Mouse (Mus musculus) ES-E14 (cell line): ENCODE results near the gene Pik3cg. TPM values are rescaled to one million over a fixed set of nuclear protein-coding genes. Genes with fewer than 3 reads are reported as not detected.

Experiments
- DNase-seq: peaks from one replicate; pipeline ENCODE4 v3.0.0-alpha.2; 2013; ENCODE audit warnings: low read depth, low spot score
- H3K27ac ChIP-seq: 2 replicates; pipeline ENCODE4 v1.5.1; 2012; ENCODE audit warnings: low read depth, mild to moderate bottlenecking, low read length, moderate library complexity, mixed read lengths; ENCODE audit not compliant: poor library complexity, insufficient read depth, severe bottlenecking
- H3K36me3 ChIP-seq: 2 replicates; pipeline ENCODE4 v1.6.1; 2012; ENCODE audit warnings: mild to moderate bottlenecking, low read length, moderate library complexity, mixed read lengths; ENCODE audit not compliant: control insufficient read depth, poor library complexity, insufficient read depth, severe bottlenecking
- H3K4me1 ChIP-seq, 2 experiments: fragments of 150-350 bp in 1 of 2; sonication (generic) in 1 of 2; 2 replicates each; pipeline ENCODE4 v1.6.1; 2012; ENCODE audit warnings: low read length in 2 of 2, mild to moderate bottlenecking in 1 of 2, mixed read lengths in 1 of 2; ENCODE audit not compliant: control insufficient read depth in 2 of 2, insufficient read depth in 2 of 2, poor library complexity in 1 of 2
- H3K4me3 ChIP-seq, 2 experiments: fragments of 150-350 bp in 1 of 2; sonication (generic) in 1 of 2; 2 replicates each; pipeline ENCODE4 v1.5.1; 2012; ENCODE audit warnings: low read length in 2 of 2, low read depth in 1 of 2, mild to moderate bottlenecking in 1 of 2, mixed read lengths in 1 of 2; ENCODE audit not compliant: insufficient read depth in 1 of 2, poor library complexity in 1 of 2, severe bottlenecking in 1 of 2
- H3K9ac ChIP-seq: 2 replicates; pipeline ENCODE4 v1.6.1; 2012; ENCODE audit warnings: low read depth, mild to moderate bottlenecking, low read length, mixed read lengths; ENCODE audit not compliant: poor library complexity, insufficient read depth, severe bottlenecking
- H3K9me3 ChIP-seq: fragments of 150-350 bp; sonication (generic); 2 replicates; pipeline ENCODE4 v1.6.1; 2012; ENCODE audit warnings: low read depth, mild to moderate bottlenecking, low read length; ENCODE audit not compliant: control insufficient read depth, insufficient read depth
- CHD2 ChIP-seq: IDR thresholded peaks from 2 replicates; pipeline ENCODE4 v1.6.1; 2014; ENCODE audit warnings: mild to moderate bottlenecking, low read depth, low read length, inconsistent platforms
- HCFC1 ChIP-seq: IDR thresholded peaks from 2 replicates; pipeline ENCODE4 v1.6.1; 2012; ENCODE audit warnings: low read length, inconsistent platforms, borderline replicate concordance; ENCODE audit not compliant: insufficient read depth
- MAFK ChIP-seq: IDR thresholded peaks from 2 replicates; pipeline ENCODE4 v1.6.1; 2014; ENCODE audit warnings: mild to moderate bottlenecking, low read depth, low read length, inconsistent platforms; ENCODE audit not compliant: insufficient read depth
- ZC3H11A ChIP-seq: IDR thresholded peaks from 2 replicates; pipeline ENCODE4 v1.6.1; 2012; ENCODE audit warnings: low read depth, mild to moderate bottlenecking, inconsistent platforms, low read length, borderline replicate concordance
- ZNF384 ChIP-seq: IDR thresholded peaks from 2 replicates; pipeline ENCODE4 v1.6.1; 2012; ENCODE audit warnings: low read depth, low read length, inconsistent platforms
- in situ Hi-C, 2 experiments: fragments of 600-800 bp; cut with MboI; formaldehyde crosslinking; loops; one replicate each; pipeline ENCODE4 v1.15.1; 2025; ENCODE audit warnings: low sequenced_read_pairs in 2 of 2, inconsistent platforms in 1 of 2; ENCODE audit not compliant: unreplicated experiment in 2 of 2
- total RNA-seq: library from RNA; depleted of rRNA; stranded (reverse); fragments of 300-350 nt; gene quantifications from 2 replicates; pipeline ENCODE4 v1.2.3, GENCODE M21; 2012

Pik3cg gene
- total RNA-seq, 1 experiment, result 0.13 TPM

- DNase-seq, result no peak
- no peaks in the 10 kb centered on the region for H3K9me3 ChIP-seq
- H3K36me3 ChIP-seq, result no peaks in the 10 kb centered on the region
- in situ Hi-C loops, result no loop called here
- H3K27ac ChIP-seq, result no peak overlapping the region
- no peak overlapping the region for H3K4me3 ChIP-seq
- H3K9ac ChIP-seq, result no peak overlapping the region
- TF ChIP-seq ZC3H11A (no peak), MAFK (no peak), CHD2 (no peak), ZNF384 (no peak), HCFC1 (no peak)
- no peaks in the 10 kb centered on the region for H3K4me1 ChIP-seq
These were observed 30.0 kb upstream of the Pik3cg start for GRCm38 (mm10) chr12:32238433-32238832.

GRCm38 (mm10) chr12:32237839-32238238 is 29.4 kb upstream of the Pik3cg start:
- no peak for DNase-seq
- Histone ChIP-seq H3K9me3 (no peaks in the 10 kb centered on the region), H3K4me3 (no peak overlapping the region), H3K9ac (no peak overlapping the region), H3K36me3 (no peaks in the 10 kb centered on the region), H3K4me1 (no peaks in the 10 kb centered on the region), H3K27ac (no peak overlapping the region)
- in situ Hi-C loops, result no loop called here
- TF ChIP-seq MAFK (no peak), CHD2 (no peak), ZNF384 (no peak), ZC3H11A (no peak), HCFC1 (no peak)

DNA sequence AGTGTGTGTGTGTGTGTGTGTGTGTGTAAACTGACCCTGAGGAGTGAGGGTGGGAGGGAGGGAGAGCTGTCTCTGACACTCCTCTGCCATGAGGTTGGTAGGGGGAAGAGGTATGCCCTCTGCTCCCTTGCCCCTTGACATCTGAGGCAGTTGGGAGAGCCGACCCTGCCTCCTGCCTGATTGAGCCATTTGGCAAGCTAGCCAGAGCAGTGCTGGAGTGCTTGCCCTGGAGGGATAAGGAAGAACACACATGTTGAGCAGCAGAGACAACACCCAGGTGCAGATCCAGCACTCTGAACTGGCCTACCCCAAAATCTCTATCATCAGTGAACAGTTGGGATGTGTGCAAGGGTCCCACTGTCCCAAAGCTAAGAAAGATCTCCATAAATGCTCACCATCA is 28.7 kb upstream of the Pik3cg start:
- Histone ChIP-seq H3K9ac (no peak overlapping the region), H3K9me3 (no peaks in the 10 kb centered on the region), H3K36me3 (no peaks in the 10 kb centered on the region), H3K4me1 (no peaks in the 10 kb centered on the region), H3K27ac (no peak overlapping the region), H3K4me3 (no peak overlapping the region)
- in situ Hi-C loops, result no loop called here
- DNase-seq, result no peak
- no peak for TF ChIP-seq MAFK
- no peak for TF ChIP-seq ZNF384
- no peak for TF ChIP-seq CHD2

GRCm38 (mm10) chr12:32236450-32236849 is 28.0 kb upstream of the Pik3cg start:
- DNase-seq, result no peak
- no peak for TF ChIP-seq MAFK
- no peak for TF ChIP-seq ZC3H11A
- TF ChIP-seq CHD2, result no peak
- TF ChIP-seq HCFC1, result no peak
- no peak for TF ChIP-seq ZNF384
- in situ Hi-C loops, result no loop called here
- no peaks in the 10 kb centered on the region for H3K4me1 ChIP-seq
- H3K9me3 ChIP-seq, result no peaks in the 10 kb centered on the region
- no peak overlapping the region for H3K4me3 ChIP-seq
- H3K9ac ChIP-seq, result no peak overlapping the region
- H3K27ac ChIP-seq, result no peak overlapping the region
- H3K36me3 ChIP-seq, result no peaks in the 10 kb centered on the region

DNA sequence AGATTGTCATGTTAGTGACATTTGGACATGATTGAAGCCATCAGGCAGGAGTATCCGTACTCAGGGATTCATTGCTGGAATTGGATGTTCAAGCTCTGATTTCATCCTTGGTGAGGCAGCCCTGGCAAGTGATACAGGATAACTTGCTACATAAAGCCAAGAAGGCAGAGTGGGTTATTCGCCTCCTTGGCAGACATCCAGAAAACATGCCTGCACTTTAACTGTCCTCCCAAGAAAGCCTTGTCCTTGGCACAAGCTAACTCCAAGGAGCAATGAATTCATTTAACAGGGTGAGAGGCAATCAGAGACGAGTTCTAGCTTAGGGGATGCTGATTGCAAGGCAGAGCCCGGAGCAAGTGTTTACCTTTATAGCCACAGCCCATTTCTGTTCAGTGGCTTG is 25.4 kb upstream of the Pik3cg start:
- TF ChIP-seq ZNF384, result no peak
- TF ChIP-seq ZC3H11A, result no peak
- TF ChIP-seq CHD2, result no peak
- no peak for TF ChIP-seq MAFK
- TF ChIP-seq HCFC1, result no peak
- Histone ChIP-seq H3K27ac (no peak overlapping the region), H3K9me3 (no peaks in the 10 kb centered on the region), H3K4me1 (no peaks in the 10 kb centered on the region), H3K9ac (no peak overlapping the region), H3K4me3 (no peak overlapping the region), H3K36me3 (no peaks in the 10 kb centered on the region)
- DNase-seq, result no peak
- in situ Hi-C loops, result no loop called here
